Mouse (Mus musculus): ENCODE measurements around the gene Slc38a4.

DNA sequence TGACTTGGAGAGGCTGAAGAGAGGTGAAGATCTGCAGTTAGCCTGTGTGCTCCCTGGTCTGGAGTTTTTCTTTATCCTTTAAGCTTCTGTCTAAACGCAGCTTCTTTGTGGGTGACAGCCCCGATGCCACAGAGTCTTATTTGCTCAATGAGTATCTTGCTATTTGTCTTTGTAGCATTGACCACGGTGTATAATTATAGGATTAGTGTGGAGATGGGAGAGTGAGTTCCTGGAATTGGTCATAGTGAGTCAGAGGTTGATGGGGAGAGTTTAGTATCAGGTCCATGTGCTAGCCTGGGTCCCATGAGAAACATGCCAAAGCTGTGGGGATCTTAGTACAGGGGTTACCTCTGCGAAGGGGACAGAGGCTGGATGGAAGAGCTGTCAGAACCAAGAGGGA lies 41.8 kb upstream of the Slc38a4 start:
- TF ChIP-seq TAL1 (IDR thresholded peaks at IDR 0.05; ENCODE audit: low read length) (no peak), GATA1 (IDR thresholded peaks at IDR 0.05; ENCODE audit: low read length) (no peak)
